Comparison of ENCODE assay signal across 15 mouse cellular contexts in the genomic region with DNA sequence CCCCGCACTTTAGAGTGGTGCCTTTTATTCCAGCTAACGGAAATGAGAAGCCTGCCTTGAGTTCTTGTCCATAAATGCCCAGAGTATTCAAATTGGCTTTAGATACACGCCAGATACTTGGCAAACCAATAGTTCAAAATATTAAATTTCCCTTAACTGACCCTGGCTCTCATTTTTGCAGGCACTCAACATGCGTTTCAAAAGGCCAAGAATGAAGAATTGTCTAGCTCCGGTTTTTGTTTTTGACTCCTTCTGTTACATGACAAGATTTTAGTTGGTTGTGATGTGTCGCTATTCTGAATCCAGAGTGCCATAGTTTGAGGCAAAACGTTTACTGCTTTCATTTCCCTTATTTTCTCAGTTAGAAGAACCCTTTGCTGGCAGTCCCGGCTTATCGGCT. TPM values are rescaled to one million over a fixed set of nuclear protein-coding genes. Genes with fewer than 3 reads are reported as not detected.
"Had no signal": no experiment of that assay in that cellular context is flagged by ENCODE, and none has a peak within 500 bp of the region (broad histone marks: within the 10 kb centered on the region; RNA-seq: fewer than 3 reads in every experiment).

No protein-coding gene starts in this region.

- H3K36me3 ChIP-seq: liver, embryonic 15.5 days; stomach, embryonic 15.5 days had no signal

- H3K27me3 ChIP-seq: liver, embryonic 15.5 days; neural tube, embryonic 12.5 days; stomach, embryonic 15.5 days had no signal

- H3K9ac ChIP-seq: liver, embryonic 15.5 days; neural tube, embryonic 12.5 days; stomach, embryonic 15.5 days had no signal

- H3K9me3 ChIP-seq: liver, embryonic 15.5 days; neural tube, embryonic 12.5 days; stomach, embryonic 15.5 days had no signal

- H3K27ac ChIP-seq: liver, embryonic 15.5 days; neural tube, embryonic 12.5 days; stomach, embryonic 15.5 days had no signal

- DNase-seq: kidney, adult 8-10 months; kidney, postnatal 25 days; lung, adult 2 months; lung, postnatal 36 days; midbrain, embryonic 14.5 days; right cerebral cortex, postnatal 14 days; thymus, adult 2 months; thymus, postnatal 36 days had no signal

- H3K4me2 ChIP-seq: liver, embryonic 11.5 days; liver, embryonic 15.5 days; neural tube, embryonic 12.5 days; stomach, embryonic 15.5 days had no signal

- H3K4me3 ChIP-seq: liver, embryonic 15.5 days; myocyte; neural tube, embryonic 12.5 days; stomach, embryonic 15.5 days had no signal

- ATAC-seq: lung, postnatal 0 days had no signal

- H3K4me1 ChIP-seq: liver, embryonic 15.5 days; neural tube, embryonic 12.5 days; stomach, embryonic 15.5 days had no signal

RNA-seq across cellular contexts. Expression of gene Slc1a3, which starts 28.1 kb away (rescaled TPM):
- total RNA-seq: neutrophil, adult 5-6 weeks had no signal
